Mouse (Mus musculus): Measurements from ENCODE around the gene Phospho1.

- TF ChIP-seq CTCF (IDR thresholded peaks at IDR 0.05; ENCODE audit: low read depth, low read length) (no peak), POLR2A (IDR thresholded peaks at IDR 0.05; ENCODE audit: extremely low read depth, insufficient read depth, low read length) (no peak)
These were observed 13.5 kb upstream of the Phospho1 start for GRCm38 (mm10) chr11:95810828-95811227.

All from liver, adult 2 months (tissue).